Mouse (Mus musculus): ENCODE measurements around the gene Cd47.

DNA sequence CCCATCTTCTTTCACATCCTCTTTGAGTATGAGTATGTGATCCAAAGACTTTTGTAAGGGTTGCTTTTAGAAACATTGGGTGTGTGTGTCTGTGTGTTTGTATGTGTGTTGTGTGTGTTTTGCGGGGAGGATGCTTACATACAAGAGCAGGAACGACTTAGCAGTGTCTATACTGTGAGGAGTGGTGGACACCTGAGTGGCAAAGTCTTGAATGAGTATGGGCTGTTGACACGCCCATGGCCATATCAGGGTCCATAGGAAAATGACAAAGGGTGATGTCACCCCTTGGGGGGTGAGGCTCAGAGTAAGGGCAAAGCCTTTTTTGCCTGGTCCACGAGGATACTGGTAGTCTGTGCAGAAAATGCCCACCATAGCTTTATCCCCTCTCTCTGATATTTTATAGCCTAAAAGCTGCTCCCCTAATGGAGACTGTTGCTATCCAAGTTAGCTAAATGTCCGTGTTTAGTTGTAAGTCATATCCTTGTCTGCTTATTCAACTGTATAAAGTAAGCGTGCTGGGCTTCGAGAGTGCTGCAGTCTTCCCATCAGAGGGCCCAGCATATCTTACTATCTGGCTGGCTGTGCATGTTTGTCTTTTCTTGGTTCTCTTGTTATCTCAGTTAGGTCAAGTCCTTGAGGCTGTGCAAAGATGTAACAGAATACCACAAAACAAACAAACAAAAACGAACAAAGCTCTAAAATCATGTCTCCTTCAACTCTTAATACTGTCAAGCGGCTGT lies 76.1 kb downstream of the Cd47 start:
- TF ChIP-seq CTCF (IDR thresholded peaks at IDR 0.05; ENCODE audit: borderline replicate concordance, insufficient read depth, low read length) (no peak), POLR2A (IDR thresholded peaks at IDR 0.05; ENCODE audit: low read depth, low read length) (no peak)
